Mouse (Mus musculus) spleen, adult 2 months (tissue): Measurements from ENCODE around the gene Pnpla3.

Experiments used
- CTCF ChIP-seq: fragments of 200-500 bp; IDR thresholded peaks from 2 replicates; pipeline ENCODE4 v1.5.1; 2011; ENCODE audit warnings: mild to moderate bottlenecking, inconsistent platforms; ENCODE audit not compliant: insufficient read depth, insufficient read length, insufficient replicate concordance; ENCODE audit errors: extremely low read depth
- POLR2A ChIP-seq: fragments of 200-500 bp; IDR thresholded peaks from 2 replicates; pipeline ENCODE4 v1.6.1; 2011; ENCODE audit warnings: low read depth, low read length, inconsistent platforms

GRCm38 (mm10) chr15:84182000-84182399 is 14.4 kb downstream of the Pnpla3 start:
- TF ChIP-seq POLR2A = no peak
- TF ChIP-seq CTCF = no peak
